38 mouse cellular contexts compared by ENCODE assay signal in genomic region chr10:89525823-89526222, GRCm38 (mm10). TPM values are rescaled to one million over a fixed set of nuclear protein-coding genes. Genes with fewer than 3 reads are reported as not detected.
"Had no signal": no experiment of that assay in that cellular context is flagged by ENCODE, and none has a peak within 500 bp of the region (broad histone marks: within the 10 kb centered on the region; RNA-seq: fewer than 3 reads in every experiment).

No protein-coding gene starts in this region.

- H3K36me3 ChIP-seq: limb, embryonic 10.5 days; limb, embryonic 12.5 days; limb, embryonic 13.5 days; limb, embryonic 15.5 days; liver, embryonic 12.5 days; liver, embryonic 13.5 days; liver, embryonic 15.5 days; lung, embryonic 15.5 days; midbrain, embryonic 13.5 days; midbrain, embryonic 15.5 days; neural tube, embryonic 12.5 days; neural tube, embryonic 13.5 days had no signal

- H3K9me3 ChIP-seq: limb, embryonic 10.5 days; limb, embryonic 12.5 days; limb, embryonic 13.5 days; limb, embryonic 15.5 days; liver, embryonic 12.5 days; liver, embryonic 13.5 days; liver, embryonic 15.5 days; lung, embryonic 15.5 days; megakaryocyte, embryonic 14.5 days; midbrain, embryonic 13.5 days; midbrain, embryonic 15.5 days; neural tube, embryonic 12.5 days; neural tube, embryonic 13.5 days had no signal

- H3K27ac ChIP-seq: left cerebral cortex, adult 2 months; limb, embryonic 10.5 days; limb, embryonic 12.5 days; limb, embryonic 13.5 days; limb, embryonic 15.5 days; liver, embryonic 12.5 days; liver, embryonic 13.5 days; liver, embryonic 14.5 days; liver, embryonic 15.5 days; lung, embryonic 15.5 days; macrophage; midbrain, embryonic 13.5 days; midbrain, embryonic 15.5 days; neural tube, embryonic 12.5 days; neural tube, embryonic 13.5 days had no signal

- DNase-seq: left cerebral cortex, postnatal 4 days; liver; liver, embryonic 13.5 days; liver, postnatal 0 days; lung, adult 18-20 months; lung, adult 2 months; lung, embryonic 14.5 days; lung, postnatal 10 days; lung, postnatal 14 days; lung, postnatal 36 days; lung, postnatal 4 days had no signal

- H3K27me3 ChIP-seq: limb, embryonic 12.5 days; limb, embryonic 13.5 days; limb, embryonic 15.5 days; liver, embryonic 12.5 days; liver, embryonic 13.5 days; liver, embryonic 15.5 days; lung, embryonic 15.5 days; megakaryocyte, embryonic 14.5 days; midbrain, embryonic 13.5 days; midbrain, embryonic 15.5 days; neural tube, embryonic 12.5 days; neural tube, embryonic 13.5 days had no signal

- H3K4me3 ChIP-seq: left cerebral cortex, adult 2 months; limb, embryonic 10.5 days; limb, embryonic 12.5 days; limb, embryonic 13.5 days; limb, embryonic 15.5 days; liver, embryonic 12.5 days; liver, embryonic 13.5 days; liver, embryonic 15.5 days; lung, embryonic 15.5 days; megakaryocyte, embryonic 14.5 days; midbrain, embryonic 13.5 days; midbrain, embryonic 15.5 days; myocyte; neural tube, embryonic 12.5 days; neural tube, embryonic 13.5 days had no signal

- H3K9ac ChIP-seq: limb, embryonic 12.5 days; limb, embryonic 13.5 days; limb, embryonic 15.5 days; liver, embryonic 12.5 days; liver, embryonic 13.5 days; liver, embryonic 14.5 days; liver, embryonic 15.5 days; liver, postnatal 0 days; lung, embryonic 14.5 days; lung, embryonic 15.5 days; midbrain, embryonic 13.5 days; midbrain, embryonic 15.5 days; neural tube, embryonic 12.5 days; neural tube, embryonic 13.5 days had no signal

- H3K4me1 ChIP-seq: limb, embryonic 10.5 days; limb, embryonic 12.5 days; limb, embryonic 13.5 days; limb, embryonic 15.5 days; liver, embryonic 15.5 days; lung, embryonic 15.5 days; midbrain, embryonic 13.5 days; midbrain, embryonic 15.5 days; neural tube, embryonic 12.5 days had no signal

- ATAC-seq: liver, embryonic 12.5 days; liver, postnatal 0 days; lung, postnatal 0 days; midbrain, embryonic 13.5 days; midbrain, embryonic 15.5 days; midbrain, embryonic 16.5 days had no signal

- H3K4me2 ChIP-seq: limb, embryonic 12.5 days; limb, embryonic 13.5 days; limb, embryonic 15.5 days; liver, embryonic 11.5 days; liver, embryonic 12.5 days; liver, embryonic 13.5 days; liver, embryonic 15.5 days; lung, embryonic 14.5 days; lung, embryonic 15.5 days; midbrain, embryonic 13.5 days; midbrain, embryonic 15.5 days; neural tube, embryonic 12.5 days; neural tube, embryonic 13.5 days had no signal

RNA-seq across cellular contexts. Expression of gene Nr1h4, which starts 7.6 kb away (rescaled TPM):
- total RNA-seq: left cerebral cortex, adult 2 months; left cerebral cortex, postnatal 36 days; megakaryocyte progenitor cell, adult 5-6 weeks; megakaryocyte, adult 5-6 weeks; megakaryocyte-erythroid progenitor cell, adult 5-6 weeks; midbrain, postnatal 0 days; monocyte, adult 5-6 weeks had no signal
- polyA plus RNA-seq: limb, embryonic 10.5 days; limb, embryonic 11.5 days; limb, embryonic 12.5 days; limb, embryonic 13.5 days; macrophage; midbrain, embryonic 13.5 days; midbrain, embryonic 16.5 days; midbrain, postnatal 0 days; myocyte; neural tube, embryonic 11.5 days; neural tube, embryonic 12.5 days; neural tube, embryonic 13.5 days had no signal
